Mouse (Mus musculus) erythroid progenitor cell, adult 5-6 weeks (primary cell): ENCODE measurements at regions not wholly inside any gene's neighbourhood (a gene's known extent, or its start where the extent isn't known, plus 50 kb on each side); places are given as distances from the start of the nearest gene placed in this dataset.

Experiments used
- ATAC-seq: replicated peaks from 2 replicates; pipeline ENCODE4 v1.8.0; 2016; ENCODE audit warnings: moderate number of reproducible peaks, mild to moderate bottlenecking, moderate TSS enrichment, inconsistent platforms; ENCODE audit not compliant: poor library complexity, low FRiP score, severe bottlenecking

DNA sequence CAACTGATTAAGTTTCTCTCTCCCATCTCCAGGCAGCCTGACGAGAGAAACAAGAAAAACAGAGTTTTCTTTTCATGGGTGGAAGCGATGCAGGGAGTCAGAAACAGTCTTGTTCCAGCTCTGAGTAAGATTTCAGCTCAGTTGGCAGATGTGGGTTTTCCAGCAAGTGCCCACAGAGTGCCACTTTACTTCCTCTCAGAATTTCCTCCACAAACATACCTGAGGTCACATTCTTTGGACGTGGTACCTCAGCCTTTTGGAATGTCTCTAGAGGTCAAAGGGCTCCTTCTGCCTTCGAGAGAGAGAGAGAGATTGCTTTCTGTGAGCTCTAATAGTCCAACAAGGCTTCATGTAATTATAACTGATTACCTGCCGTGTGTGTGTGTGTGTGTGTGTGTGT, 172.0 kb downstream of the Bcl2l11 start:
- ATAC-seq, result no peak

GRCm38 (mm10) chr2:128298996-128299395, 173.2 kb downstream of the Bcl2l11 start:
- ATAC-seq, result no peak

DNA sequence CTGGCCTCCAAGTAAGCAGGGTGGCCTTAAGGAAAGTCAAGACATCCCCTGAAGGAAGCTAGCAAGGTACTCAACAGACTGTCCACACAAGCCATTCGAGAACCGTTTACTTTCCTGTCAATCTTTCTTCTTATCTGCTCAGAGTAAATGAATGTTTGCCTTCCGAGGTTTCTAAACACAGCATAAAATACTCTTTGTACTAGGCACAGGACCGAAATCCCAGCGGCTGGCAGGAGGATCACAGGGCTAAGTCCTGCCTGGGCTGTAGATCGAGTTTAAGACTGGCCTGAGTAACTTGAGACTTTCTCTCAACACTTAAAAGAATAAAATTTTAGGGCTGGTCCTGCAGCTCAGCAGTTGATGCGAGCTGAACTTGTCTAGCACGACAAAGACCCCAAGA, 175.9 kb downstream of the Bcl2l11 start:
- ATAC-seq, result no peak

DNA sequence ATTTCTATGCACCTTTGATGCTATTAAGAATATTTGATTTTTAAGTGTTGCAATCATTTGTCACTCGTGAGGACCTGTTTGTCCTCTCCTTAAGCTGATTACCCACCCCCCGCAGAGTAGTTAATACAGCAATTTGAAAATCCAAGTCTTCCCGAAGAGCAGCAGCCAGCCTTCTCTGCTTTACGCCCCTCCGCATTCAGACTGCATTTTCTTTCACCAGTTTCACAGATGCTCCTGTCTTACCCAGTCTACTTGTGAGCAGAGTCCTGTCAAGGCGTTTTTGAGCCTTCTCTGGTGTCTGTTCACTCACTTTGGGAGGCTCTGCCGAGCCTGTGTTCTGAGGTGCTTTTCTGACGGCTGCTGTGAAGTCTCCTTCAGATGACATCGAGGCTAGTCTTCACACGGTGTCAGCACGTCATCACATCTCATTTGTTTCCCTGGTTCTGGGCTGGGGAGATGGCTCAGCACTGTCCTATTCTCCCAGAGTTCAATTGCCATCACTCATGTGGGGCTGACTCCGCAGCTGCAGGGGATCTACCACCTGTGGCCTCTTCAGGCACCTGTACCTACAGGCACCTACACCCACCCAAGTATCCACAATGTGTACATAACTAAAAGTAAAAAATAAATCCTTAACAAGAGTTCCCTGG, 178.3 kb downstream of the Bcl2l11 start:
- no peak for ATAC-seq

GRCm38 (mm10) chr2:128306693-128307092, 180.9 kb downstream of the Bcl2l11 start:
- no peak for ATAC-seq

GRCm38 (mm10) chr2:128309541-128310030, 183.7 kb downstream of the Bcl2l11 start:
- no peak for ATAC-seq

- ATAC-seq, result no peak
Measured at GRCm38 (mm10) chr2:128310081-128310480, 184.2 kb downstream of the Bcl2l11 start.

DNA sequence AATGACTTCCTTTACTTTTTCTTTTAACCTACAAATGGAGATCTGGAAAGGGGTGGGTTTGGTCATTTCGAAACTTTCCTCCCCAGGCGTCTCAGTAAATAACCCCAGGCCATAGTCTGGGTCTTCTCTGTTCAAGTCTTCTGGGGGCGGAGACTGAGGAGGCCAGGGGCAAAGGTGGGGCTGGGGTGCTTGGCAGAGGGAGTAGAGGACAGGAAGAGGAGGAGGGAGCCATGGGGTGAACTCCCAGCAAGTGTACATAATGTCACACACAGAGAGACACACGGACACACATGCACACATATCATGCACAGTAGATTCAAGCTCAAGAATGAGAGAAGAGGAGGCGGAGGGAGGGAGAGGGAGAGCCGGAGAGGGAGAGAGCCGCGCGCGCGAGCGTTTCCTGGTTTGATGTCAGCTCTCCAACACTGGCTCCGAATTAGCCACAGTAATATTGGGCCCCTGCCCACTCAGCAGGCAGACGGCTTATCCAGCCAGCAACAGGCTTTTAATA, 186.3 kb downstream of the Bcl2l11 start:
- no peak for ATAC-seq

DNA sequence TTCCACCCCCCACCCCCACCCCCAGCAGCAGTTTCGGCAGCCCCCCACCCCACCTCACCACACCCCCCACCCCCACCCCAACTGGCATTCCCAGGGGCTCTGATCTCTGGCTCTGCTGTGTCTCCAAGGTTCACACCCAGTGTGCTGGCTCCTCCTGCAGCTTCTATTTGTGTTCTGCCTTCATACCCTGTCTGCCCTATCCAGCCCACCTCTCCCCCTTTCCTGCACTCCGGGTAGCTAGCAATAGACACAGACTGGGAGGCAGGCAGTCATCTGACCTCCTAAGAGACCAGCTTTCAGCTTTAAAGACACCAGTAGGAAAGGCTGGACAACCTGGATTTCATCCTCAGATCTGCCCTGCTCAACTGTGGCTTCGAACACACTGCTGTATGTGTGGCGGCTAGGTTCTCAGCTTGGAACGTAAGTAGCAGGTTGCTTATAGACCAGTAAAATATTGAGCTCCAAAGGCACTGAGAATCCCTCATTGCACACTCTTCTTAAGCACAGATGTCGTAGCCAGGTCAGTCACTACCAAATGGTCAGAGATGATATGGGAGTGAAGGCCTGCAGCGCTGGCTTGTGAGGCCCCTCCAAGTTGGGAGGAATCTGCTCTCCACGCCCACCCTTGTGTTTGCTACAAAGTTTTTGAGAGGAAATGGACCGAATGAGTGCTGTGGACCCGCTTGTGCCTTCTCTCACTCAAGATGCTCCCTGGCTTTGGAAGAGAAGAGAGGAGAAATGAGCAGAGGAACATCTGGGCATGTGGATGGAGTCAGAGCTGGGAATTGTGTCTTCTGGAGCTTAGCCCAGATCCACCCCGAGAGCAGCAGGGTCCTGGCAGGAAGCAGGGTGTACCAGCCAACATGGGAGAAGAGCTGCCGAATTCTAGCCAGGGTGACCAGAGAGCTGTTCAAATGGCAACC, 187.1 kb downstream of the Bcl2l11 start:
- ATAC-seq, result no peak

DNA sequence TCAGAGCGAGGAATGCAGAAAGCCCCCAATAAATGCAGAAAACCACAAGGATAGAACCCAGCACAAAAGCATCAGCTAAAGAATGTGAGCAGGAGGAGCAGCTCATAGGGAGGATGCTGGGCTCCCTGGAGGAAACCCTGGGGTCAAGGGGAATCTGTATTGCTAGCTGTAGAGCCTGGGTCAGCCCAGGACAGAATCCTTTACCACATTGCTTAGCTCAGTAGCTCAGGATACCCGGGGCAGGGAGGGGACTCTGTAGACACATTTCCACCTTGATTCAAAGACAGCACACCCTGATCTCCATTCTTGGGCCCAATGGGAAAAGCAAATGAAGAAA, 187.7 kb downstream of the Bcl2l11 start:
- no peak for ATAC-seq

GRCm38 (mm10) chr2:128313948-128314347, 188.1 kb downstream of the Bcl2l11 start:
- no peak for ATAC-seq

DNA sequence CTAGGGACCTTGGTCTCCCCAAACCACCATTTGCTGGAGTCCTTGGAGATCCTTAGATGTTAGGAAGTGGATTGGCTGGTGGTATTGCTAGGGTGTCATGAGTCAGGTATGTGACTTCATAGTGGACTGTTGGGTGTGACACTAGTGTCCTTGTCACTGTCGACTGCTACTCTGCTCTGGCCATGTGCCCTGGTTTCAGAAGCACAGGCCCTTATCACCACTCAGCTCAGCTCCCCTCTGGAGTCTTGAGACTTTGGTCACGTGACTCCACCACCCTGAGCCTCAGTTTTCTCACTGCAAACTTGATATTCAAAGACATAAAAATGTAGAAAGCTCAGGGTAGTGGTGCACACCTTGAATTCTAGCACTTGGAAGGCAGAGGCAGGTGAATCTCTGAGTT, 190.7 kb downstream of the Bcl2l11 start:
- ATAC-seq, result no peak

- no peak for ATAC-seq
Measured at GRCm38 (mm10) chr2:128318266-128318665, 192.4 kb downstream of the Bcl2l11 start.

DNA sequence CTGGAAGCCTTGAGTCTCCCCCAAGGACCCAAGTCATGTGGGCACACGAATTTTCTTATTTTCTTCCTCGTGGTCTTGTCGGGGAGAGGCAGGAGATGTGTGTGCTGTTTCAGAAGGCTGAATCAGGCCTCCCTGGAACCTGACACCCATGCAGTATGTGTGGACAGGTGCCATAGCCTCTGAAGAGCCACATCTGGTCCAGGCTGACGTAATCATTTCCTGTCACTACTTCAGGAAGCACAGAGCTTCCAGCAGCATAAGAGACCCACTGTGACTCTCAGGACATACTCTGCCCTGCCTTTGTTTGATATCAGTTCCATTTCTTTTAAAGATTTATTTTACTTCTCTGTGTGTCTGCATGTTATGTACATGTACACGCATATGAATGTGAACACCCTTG, 193.1 kb downstream of the Bcl2l11 start:
- ATAC-seq, result no peak

- no peak for ATAC-seq
Measured at GRCm38 (mm10) chr2:128321475-128321874, 195.6 kb downstream of the Bcl2l11 start.

- ATAC-seq, result no peak
Measured at GRCm38 (mm10) chr2:128324256-128325096, 198.6 kb downstream of the Bcl2l11 start.

GRCm38 (mm10) chr2:128325097-128325421, 199.2 kb downstream of the Bcl2l11 start:
- no peak for ATAC-seq

GRCm38 (mm10) chr2:128325456-128325855, 199.6 kb downstream of the Bcl2l11 start:
- ATAC-seq, result no peak

DNA sequence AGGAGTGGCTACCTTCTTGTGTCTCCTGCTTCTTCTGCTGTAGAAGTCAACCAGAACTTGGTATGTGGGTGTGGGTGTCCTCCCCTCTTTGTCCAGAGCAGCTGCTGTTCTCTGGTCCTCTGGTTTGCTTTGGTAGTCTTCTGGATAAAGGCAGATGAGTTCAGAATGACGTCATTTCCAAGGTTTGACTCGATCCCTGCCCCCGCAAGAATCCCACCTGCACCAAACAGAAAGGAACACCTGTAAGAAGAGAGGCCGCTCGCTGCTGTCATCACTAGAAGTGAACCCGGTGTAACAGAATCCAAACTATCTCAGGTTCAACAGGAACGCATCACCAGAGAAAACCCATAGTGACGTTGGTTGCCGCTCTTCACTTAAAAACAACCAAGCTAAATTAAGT, 205.0 kb downstream of the Bcl2l11 start:
- ATAC-seq, result no peak

DNA sequence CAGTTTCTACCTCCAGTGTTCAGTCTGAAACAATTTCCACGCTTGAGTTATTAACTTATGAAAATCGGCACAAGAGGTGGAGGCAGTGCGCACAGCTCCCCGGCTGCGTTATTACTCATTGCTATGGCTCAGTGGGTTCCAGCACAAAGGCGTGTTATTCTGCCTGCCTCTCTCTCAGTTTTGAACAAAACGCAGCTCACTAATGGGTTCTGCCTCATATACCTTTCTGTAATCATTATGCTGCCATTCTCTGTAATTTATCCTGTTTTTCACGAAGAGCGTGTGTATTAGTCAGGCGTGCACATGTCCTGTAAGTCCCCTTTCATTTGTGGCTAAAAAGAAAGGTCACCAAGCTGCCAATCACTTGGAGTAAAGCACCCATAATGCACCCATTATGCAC, 205.4 kb downstream of the Bcl2l11 start:
- no peak for ATAC-seq
